10 mouse cellular contexts compared by ENCODE assay signal in genomic region chr15:96743257-96743656, GRCm38 (mm10). TPM values are rescaled to one million over a fixed set of nuclear protein-coding genes. Genes with fewer than 3 reads are reported as not detected.
A peak's percentile ranks its signal among the peaks of the same experiment; 100 is the strongest.
DNase-seq lines count a peak whose midpoint lies in the region; ATAC-seq lines count a peak whose summit lies in the region.
"Had no signal": no experiment of that assay in that cellular context is flagged by ENCODE, and none has a peak within 500 bp of the region (broad histone marks: within the 10 kb centered on the region; RNA-seq: fewer than 3 reads in every experiment).

No protein-coding gene starts in this region.

- no peak overlapping the region for H3K4me3 ChIP-seq in liver, embryonic 11.5 days (ENCODE audit: low read depth, low read length)
- H3K4me3 ChIP-seq: hindbrain, embryonic 15.5 days; neural tube, embryonic 15.5 days had no signal

- H3K27ac ChIP-seq in liver, embryonic 11.5 days (ENCODE audit: low read depth, low read length), result peak overlapping the region; percentile 67
- H3K27ac ChIP-seq: hindbrain, embryonic 15.5 days; neural tube, embryonic 15.5 days had no signal

- no peaks in the 10 kb centered on the region for H3K27me3 ChIP-seq in liver, embryonic 11.5 days (replicated peaks; ENCODE audit: control insufficient read depth, insufficient read depth, low read length)
- H3K27me3 ChIP-seq: hindbrain, embryonic 15.5 days; neural tube, embryonic 15.5 days had no signal

- peak; percentile 10 to 20 for DNase-seq in adrenal gland, postnatal 36 days
- DNase-seq in adrenal gland, adult 8-10 months, result no peak
- DNase-seq in c-Kit-positive CD71-positive TER-119-positive erythroid progenitor cells, embryonic 14.5 days (ENCODE audit: low spot score), result peak; percentile 9
- DNase-seq in liver, embryonic 11.5 days (ENCODE audit: low spot score), result no peak
- no peak for DNase-seq in spleen, adult 18-20 months
- DNase-seq in kidney, postnatal 10 days, result no peak
- no peak for DNase-seq in cerebellum, adult 8-10 months

- peaks cover 19% of the 10 kb centered on the region for H3K4me1 ChIP-seq in liver, embryonic 11.5 days (replicated peaks; ENCODE audit: control insufficient read depth, insufficient read depth, low read length)
- H3K4me1 ChIP-seq: hindbrain, embryonic 15.5 days; neural tube, embryonic 15.5 days had no signal

- no peak overlapping the region for H3K4me2 ChIP-seq in liver, embryonic 11.5 days
- H3K4me2 ChIP-seq: hindbrain, embryonic 15.5 days; neural tube, embryonic 15.5 days had no signal

- WGBS in liver, embryonic 11.5 days, result 51% methylated on average over 6 of the region's 6 CpGs

- no peak for ATAC-seq in liver, embryonic 11.5 days (replicated peaks; ENCODE audit: low FRiP score)
- ATAC-seq in megakaryocyte progenitor cell, adult 5-6 weeks (replicated peaks; ENCODE audit: poor library complexity), result peak; percentile 85

- H3K9ac ChIP-seq in liver, embryonic 11.5 days (ENCODE audit: low read depth, low read length), result no peak overlapping the region
- H3K9ac ChIP-seq: hindbrain, embryonic 15.5 days; neural tube, embryonic 15.5 days had no signal

- no peaks in the 10 kb centered on the region for H3K36me3 ChIP-seq in liver, embryonic 11.5 days (ENCODE audit: control insufficient read depth, insufficient read depth, low read length)
- H3K36me3 ChIP-seq: hindbrain, embryonic 15.5 days; neural tube, embryonic 15.5 days had no signal

- H3K9me3 ChIP-seq in liver, embryonic 11.5 days (ENCODE audit: control insufficient read depth, low read length), result no peaks in the 10 kb centered on the region
- H3K9me3 ChIP-seq: hindbrain, embryonic 15.5 days; neural tube, embryonic 15.5 days had no signal

RNA-seq across cellular contexts. Expression of gene Slc38a2, which starts 43.7 kb away (rescaled TPM):
- 100 to 1,000 TPM; 195 to 216 TPM for total RNA-seq in adrenal gland, postnatal 36 days (2021)
- 100 to 1,000 TPM; 132 to 148 (median 137) TPM for total RNA-seq in adrenal gland, adult 8-10 months (2022)
- 111 and 116 TPM in 2 replicates for polyA plus RNA-seq in liver, embryonic 11.5 days (2014; fragmentation: Nextera tagmentation; extraction: Ambion mirVana)
- total RNA-seq in megakaryocyte progenitor cell, adult 5-6 weeks (2015), result 149 and 157 TPM in 2 replicates
- total RNA-seq in megakaryocyte progenitor cell, adult 5-6 weeks (2017), result 70.7 and 73.4 TPM in 2 replicates

Comparison
In these comparisons a context has a peak if more than half of its experiments do, and no peak if none do; other contexts are left out.
1. DNase-seq: peak in adrenal gland, postnatal 36 days (2 of 2) and c-Kit-positive CD71-positive TER-119-positive erythroid progenitor cells, embryonic 14.5 days (single experiment); none in adrenal gland, adult 8-10 months (single experiment), liver, embryonic 11.5 days (single experiment), spleen, adult 18-20 months (0 of 2), kidney, postnatal 10 days (single experiment) and cerebellum, adult 8-10 months (single experiment).